Mouse (Mus musculus) embryonic fibroblast, embryonic 13.5 days (primary cell): ENCODE results near the gene Gpatch8.
A peak's percentile ranks its signal among the peaks of the same experiment; 100 is the strongest.

ENCODE experiments used
- CTCF ChIP-seq: IDR thresholded peaks from 2 replicates; pipeline ENCODE4 v1.5.1; 2011; ENCODE audit warnings: mild to moderate bottlenecking, control low read depth, low read length, moderate library complexity, borderline replicate concordance; ENCODE audit not compliant: insufficient read depth
- POLR2A ChIP-seq: IDR thresholded peaks from 2 replicates; pipeline ENCODE4 v1.6.1; 2011; ENCODE audit warnings: low read depth, mild to moderate bottlenecking, control low read depth, low read length, moderate library complexity

DNA sequence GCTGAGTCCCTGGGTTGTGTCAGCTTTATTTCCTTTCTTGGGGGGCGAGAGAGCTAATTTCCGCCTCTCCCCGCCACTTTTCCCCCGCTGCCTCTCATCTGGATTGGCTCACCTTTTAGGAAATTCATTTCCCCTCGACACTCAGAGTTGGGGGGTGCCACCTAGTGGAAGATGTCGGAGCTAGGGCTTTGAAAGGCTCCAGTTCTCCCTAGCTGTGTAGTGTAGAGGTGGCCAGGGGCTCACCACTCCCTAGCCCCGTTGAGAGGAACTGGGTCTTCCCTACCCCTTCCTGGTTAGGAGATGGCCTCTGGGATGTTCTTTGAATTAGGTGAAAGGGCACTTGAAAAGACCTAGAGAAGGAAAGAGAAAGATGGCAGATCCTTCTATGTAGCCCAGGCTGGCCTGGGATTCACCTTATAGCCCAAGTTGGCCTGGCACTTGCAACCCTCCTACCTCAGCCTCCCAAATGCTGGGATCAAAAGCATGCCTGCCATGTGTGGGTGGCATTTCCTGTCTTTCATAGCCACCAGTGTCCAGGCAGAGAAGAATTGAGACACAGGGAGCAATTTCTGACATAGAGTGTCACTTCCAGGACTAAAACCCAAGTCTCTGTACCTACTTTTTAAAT lies 125.1 kb downstream of the Gpatch8 start:
- TF ChIP-seq CTCF (peak; percentile 18; the same call in 1 of the 2 replicates), POLR2A (0 out of 2 replicates have a peak, but pooled peaks have one; percentile 20)
